Mouse (Mus musculus): ENCODE data around the gene Gcc1.

GRCm38 (mm10) chr6:28397681-28398203 lies 30.4 kb downstream of the Gcc1 start, which contains the start of gene Zfp800:
- TF ChIP-seq POLR2A (IDR thresholded peaks at IDR 0.05; ENCODE audit: borderline replicate concordance, control insufficient read depth, low read depth, low read length) (no peak), CTCF (IDR thresholded peaks at IDR 0.05; ENCODE audit: control insufficient read depth, insufficient read depth, low read length) (no peak)

All from bone marrow, adult 2 months (tissue).